ENCODE assay signal across 11 mouse cellular contexts in the genomic region with DNA sequence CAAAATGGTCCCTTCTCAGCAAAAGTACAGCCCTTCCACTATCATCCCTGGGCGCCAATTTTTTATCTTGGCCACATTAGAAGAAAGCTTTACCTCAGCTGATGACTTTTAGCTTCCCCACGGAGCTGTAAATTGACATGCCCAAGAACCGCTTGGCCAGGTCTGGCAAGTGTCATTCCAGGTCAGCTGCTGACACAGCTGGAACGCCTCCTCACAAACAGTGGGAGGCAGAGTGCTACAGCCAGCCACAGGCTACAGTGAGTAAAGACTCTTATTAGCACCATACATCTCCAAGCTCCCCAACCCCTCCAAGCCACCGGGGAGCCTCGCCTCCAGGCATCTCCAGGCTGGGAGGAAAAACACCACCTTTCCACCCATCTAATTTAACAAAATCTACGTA. TPM values are rescaled to one million over a fixed set of nuclear protein-coding genes. Genes with fewer than 3 reads are reported as not detected.
DNase-seq lines count a peak whose midpoint lies in the region; ATAC-seq and TF ChIP-seq lines count a peak whose summit lies in the region.
"Had no signal": no experiment of that assay in that cellular context is flagged by ENCODE, and none has a peak within 500 bp of the region (broad histone marks: within the 10 kb centered on the region; RNA-seq: fewer than 3 reads in every experiment).

No protein-coding gene starts in this region.

- peak; percentile 20 for DNase-seq in adrenal gland, adult 2 months
- DNase-seq in adrenal gland, postnatal 4 days (ENCODE audit: low spot score in 2 of 2), result no peak
- no peak for DNase-seq in hindbrain, embryonic 10.5 days (ENCODE audit: low spot score)
- peak; percentile 12 to 17 for DNase-seq in gastrocnemius, postnatal 4 days (ENCODE audit: low spot score in 2 of 2)
- peak; percentile 63 for DNase-seq in kidney, postnatal 10 days
- DNase-seq in layer of hippocampus, adult 18-20 months (ENCODE audit: low spot score in 2 of 2), result no peak

- no peaks in the 10 kb centered on the region for H3K9me3 ChIP-seq in hindbrain, embryonic 16.5 days (ENCODE audit: control insufficient read depth, low read length)
- peaks cover under 1% of the 10 kb centered on the region for H3K9me3 ChIP-seq in hindbrain, embryonic 10.5 days
- peaks cover under 1% of the 10 kb centered on the region; the same call in 1 of the 2 replicates for H3K9me3 ChIP-seq in intestine, postnatal 0 days (ENCODE audit: control insufficient read depth)

- no peak overlapping the region for H3K9ac ChIP-seq in hindbrain, embryonic 16.5 days (ENCODE audit: low read depth, low read length)
- H3K9ac ChIP-seq in intestine, postnatal 0 days (ENCODE audit: low read depth, low read length), result no peak overlapping the region

- no peak overlapping the region for H3K4me3 ChIP-seq in hindbrain, embryonic 16.5 days (ENCODE audit: low read length)
- no peak overlapping the region for H3K4me3 ChIP-seq in hindbrain, embryonic 10.5 days
- H3K4me3 ChIP-seq in intestine, postnatal 0 days (ENCODE audit: low read depth, low read length), result no peak overlapping the region

- H3K27me3 ChIP-seq in hindbrain, embryonic 16.5 days (replicated peaks; ENCODE audit: control insufficient read depth, insufficient read depth, low read length), result no peaks in the 10 kb centered on the region
- H3K27me3 ChIP-seq in hindbrain, embryonic 10.5 days (ENCODE audit: insufficient read depth, poor library complexity, severe bottlenecking), result 0 out of 2 replicates have a peak, but pooled peaks cover 4% of the 10 kb centered on the region
- H3K27me3 ChIP-seq in intestine, postnatal 0 days (replicated peaks; ENCODE audit: control insufficient read depth, insufficient read depth, low read length), result no peaks in the 10 kb centered on the region

- no peak overlapping the region for H3K4me2 ChIP-seq in hindbrain, embryonic 16.5 days (ENCODE audit: low read length)
- H3K4me2 ChIP-seq in intestine, postnatal 0 days (replicated peaks; ENCODE audit: low read depth), result no peak overlapping the region

- peak; percentile 45; the same call in 1 of the 2 replicates for ATAC-seq in hindbrain, embryonic 16.5 days
- ATAC-seq in intestine, postnatal 0 days, result no peak
- ATAC-seq: forebrain, embryonic 16.5 days; midbrain, embryonic 16.5 days had no signal

- no peaks in the 10 kb centered on the region for H3K4me1 ChIP-seq in hindbrain, embryonic 16.5 days (ENCODE audit: control insufficient read depth, insufficient read depth, low read depth, low read length)
- peaks cover 12% of the 10 kb centered on the region for H3K4me1 ChIP-seq in hindbrain, embryonic 10.5 days (replicated peaks)
- no peaks in the 10 kb centered on the region for H3K4me1 ChIP-seq in intestine, postnatal 0 days (replicated peaks; ENCODE audit: control insufficient read depth, insufficient read depth, low read length)

- H3K27ac ChIP-seq in hindbrain, embryonic 16.5 days (ENCODE audit: low read depth, low read length), result no peak overlapping the region
- no peak overlapping the region for H3K27ac ChIP-seq in hindbrain, embryonic 10.5 days
- H3K27ac ChIP-seq in intestine, postnatal 0 days (ENCODE audit: low read depth, low read length), result no peak overlapping the region

- no peak for TF ChIP-seq CTCF in intestine, postnatal 0 days (IDR thresholded peaks at IDR 0.05; ENCODE audit: low read depth)

- H3K36me3 ChIP-seq in hindbrain, embryonic 16.5 days (ENCODE audit: control insufficient read depth, insufficient read depth, low read length), result no peaks in the 10 kb centered on the region
- H3K36me3 ChIP-seq in hindbrain, embryonic 10.5 days, result no peaks in the 10 kb centered on the region
- no peaks in the 10 kb centered on the region for H3K36me3 ChIP-seq in intestine, postnatal 0 days (ENCODE audit: control insufficient read depth, insufficient read depth)
- H3K36me3 ChIP-seq: G1E had no signal

- WGBS in hindbrain, embryonic 16.5 days, result 39% methylated on average over 7 of the region's 7 CpGs
- WGBS in hindbrain, embryonic 10.5 days, result 38% methylated on average over 7 of the region's 7 CpGs
- WGBS in intestine, postnatal 0 days, result 31% methylated on average over 7 of the region's 7 CpGs

RNA-seq across cellular contexts. Expression of gene Bzw1, which starts 51.1 kb away (rescaled TPM):
- 100 to 1,000 TPM; 125 to 134 TPM for total RNA-seq in adrenal gland, adult 2 months (2021)
- polyA plus RNA-seq in adrenal gland, adult 2 months (2012; rRNA removed), result 5.6 and 7.5 TPM in 2 replicates
- total RNA-seq in adrenal gland, postnatal 4 days (2021), result 100 to 1,000 TPM; 180 to 189 TPM
- 322 TPM in 2 replicates for polyA plus RNA-seq in hindbrain, embryonic 16.5 days (2015; fragmentation: Nextera tagmentation; extraction: Ambion mirVana)
- 367 and 442 TPM in 2 replicates for polyA plus RNA-seq in hindbrain, embryonic 10.5 days (2016; fragmentation: Nextera tagmentation; extraction: Ambion mirVana)
- total RNA-seq in gastrocnemius, postnatal 4 days (2021), result 100 to 1,000 TPM; 116 to 130 TPM
- polyA plus RNA-seq in intestine, postnatal 0 days (2015; fragmentation: Nextera tagmentation; extraction: Ambion mirVana), result 207 and 216 TPM in 2 replicates
- 100 to 1,000 TPM; 109 to 114 TPM for total RNA-seq in layer of hippocampus, adult 18-20 months (2021)

Comparison
In these comparisons a context has a peak if more than half of its experiments do, and no peak if none do; other contexts are left out.
1. DNase-seq: peak in adrenal gland, adult 2 months (single experiment), gastrocnemius, postnatal 4 days (2 of 2) and kidney, postnatal 10 days (single experiment); none in adrenal gland, postnatal 4 days (0 of 2), hindbrain, embryonic 10.5 days (single experiment) and layer of hippocampus, adult 18-20 months (0 of 2).